Mouse (Mus musculus): ENCODE measurements at regions not wholly inside any gene's neighbourhood (a gene's known extent, or its start where the extent isn't known, plus 50 kb on each side); places are given as distances from the start of the nearest gene placed in this dataset.

- no peak for TF ChIP-seq CTCF (IDR thresholded peaks at IDR 0.05; ENCODE audit: control insufficient read depth, insufficient read depth, insufficient read length)
- TF ChIP-seq FOSL1 (IDR thresholded peaks at IDR 0.05; ENCODE audit: insufficient read depth, low read length, poor library complexity, severe bottlenecking) = no peak
Observed at GRCm38 (mm10) chr13:90252981-90253380, 163.6 kb upstream of the Xrcc4 start.
